In the genomic region with DNA sequence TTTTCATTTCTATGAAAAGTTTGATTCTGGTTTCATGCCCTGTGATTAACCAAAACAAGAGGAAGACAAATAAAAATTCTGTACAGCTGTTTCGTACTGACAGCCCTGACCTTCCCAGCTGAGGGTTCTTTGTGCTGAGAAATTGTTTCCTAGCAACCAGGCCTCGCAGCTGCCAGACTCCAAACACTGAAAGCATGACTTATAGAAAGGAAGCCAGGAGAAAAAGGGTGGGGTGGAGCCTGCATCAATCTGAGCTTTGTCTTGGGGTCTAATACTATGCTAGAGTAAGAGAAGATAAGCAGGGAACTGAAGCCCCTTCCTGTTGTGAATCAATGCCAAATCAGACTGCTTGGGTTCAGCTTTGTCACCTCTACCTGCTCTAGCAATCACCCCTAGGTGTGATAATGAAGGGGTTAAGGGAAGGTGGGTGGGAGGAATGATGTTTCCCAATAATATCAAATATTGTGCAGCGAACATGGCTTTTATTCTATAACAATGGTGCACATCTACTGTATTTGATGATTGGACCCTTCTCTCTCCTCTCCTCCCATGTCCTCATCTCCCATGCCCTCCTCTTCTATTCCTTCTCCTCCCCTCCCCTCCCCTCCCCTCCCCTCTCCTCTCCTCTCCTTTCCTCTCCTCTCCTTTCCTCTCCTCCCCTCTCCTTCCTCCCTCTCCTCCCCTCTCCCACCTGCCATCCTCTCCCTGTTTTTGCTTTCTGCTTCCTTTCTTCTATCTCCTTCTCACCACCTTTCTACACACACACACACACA, we compare ENCODE assay signal across 9 mouse cellular contexts. TPM values are rescaled to one million over a fixed set of nuclear protein-coding genes. Genes with fewer than 3 reads are reported as not detected.
A peak's percentile ranks its signal among the peaks of the same experiment; 100 is the strongest.
DNase-seq lines count a peak whose midpoint lies in the region; ATAC-seq and TF ChIP-seq lines count a peak whose summit lies in the region.
"Had no signal": no experiment of that assay in that cellular context is flagged by ENCODE, and none has a peak within 500 bp of the region (broad histone marks: within the 10 kb centered on the region; RNA-seq: fewer than 3 reads in every experiment).

No protein-coding gene starts in this region.

- DNase-seq in left cerebral cortex, adult 2 months (ENCODE audit: extremely low spot score in 1 of 2, low spot score in 2 of 2) = no peak
- DNase-seq in left cerebral cortex, postnatal 4 days = no peak
- peak; percentile 36 for DNase-seq in embryonic facial prominence, embryonic 10.5 days (ENCODE audit: low spot score)
- no peak for DNase-seq in adipocyte (ENCODE audit: low spot score)
- DNase-seq in urinary bladder, postnatal 25 days (ENCODE audit: low spot score) = no peak
- DNase-seq: spleen, adult 18-20 months had no signal

- no peaks in the 10 kb centered on the region for H3K9me3 ChIP-seq in embryonic facial prominence, embryonic 10.5 days
- no peaks in the 10 kb centered on the region for H3K9me3 ChIP-seq in hindbrain, embryonic 13.5 days
- H3K9me3 ChIP-seq in neural tube, embryonic 12.5 days = no peaks in the 10 kb centered on the region

- WGBS in embryonic facial prominence, embryonic 10.5 days = 47% methylated on average over 3 of the region's 3 CpGs
- WGBS in hindbrain, embryonic 13.5 days = 27% methylated on average over 3 of the region's 3 CpGs
- 44% methylated on average over 3 of the region's 3 CpGs for WGBS in neural tube, embryonic 12.5 days

- no peak for TF ChIP-seq CTCF in left cerebral cortex, adult 2 months (IDR thresholded peaks at IDR 0.05)

- peak overlapping the region; percentile 46; the same call in 1 of the 2 replicates for H3K9ac ChIP-seq in hindbrain, embryonic 13.5 days
- no peak overlapping the region for H3K9ac ChIP-seq in neural tube, embryonic 12.5 days

- H3K27me3 ChIP-seq in embryonic facial prominence, embryonic 10.5 days (replicated peaks; ENCODE audit: low read depth, poor library complexity, severe bottlenecking) = peaks cover 68% of the 10 kb centered on the region
- no peaks in the 10 kb centered on the region; the same call in 1 of the 2 replicates for H3K27me3 ChIP-seq in hindbrain, embryonic 13.5 days
- no peaks in the 10 kb centered on the region for H3K27me3 ChIP-seq in neural tube, embryonic 12.5 days (replicated peaks)

- H3K4me2 ChIP-seq in hindbrain, embryonic 13.5 days = peak overlapping the region; percentile 13; the same call in 1 of the 2 replicates
- no peak overlapping the region for H3K4me2 ChIP-seq in neural tube, embryonic 12.5 days (replicated peaks)

- no peak overlapping the region for H3K4me3 ChIP-seq in left cerebral cortex, adult 2 months
- H3K4me3 ChIP-seq in embryonic facial prominence, embryonic 10.5 days = no peak overlapping the region
- H3K4me3 ChIP-seq in hindbrain, embryonic 13.5 days = no peak overlapping the region
- no peak overlapping the region for H3K4me3 ChIP-seq in neural tube, embryonic 12.5 days

- no peaks in the 10 kb centered on the region for H3K36me3 ChIP-seq in embryonic facial prominence, embryonic 10.5 days (replicated peaks)
- no peaks in the 10 kb centered on the region; the same call in 1 of the 2 replicates for H3K36me3 ChIP-seq in hindbrain, embryonic 13.5 days
- no peaks in the 10 kb centered on the region for H3K36me3 ChIP-seq in neural tube, embryonic 12.5 days

- intact Hi-C loops in left cerebral cortex, adult 2 months (cut with DNase I) = no loop called here
- intact Hi-C loops in left cerebral cortex, postnatal 4 days (cut with DNase I) = no loop called here

- H3K27ac ChIP-seq in left cerebral cortex, adult 2 months = peak overlapping the region; percentile 32; the same call in 1 of the 2 replicates
- H3K27ac ChIP-seq in embryonic facial prominence, embryonic 10.5 days (replicated peaks) = no peak overlapping the region
- H3K27ac ChIP-seq in hindbrain, embryonic 13.5 days = peak overlapping the region; percentile 84
- no peak overlapping the region for H3K27ac ChIP-seq in neural tube, embryonic 12.5 days

- ATAC-seq in hindbrain, embryonic 13.5 days (ENCODE audit: low FRiP score) = peak; percentile 67
- ATAC-seq in neural tube, embryonic 12.5 days (ENCODE audit: low FRiP score, low read depth) = peak; percentile 84
- no peak for ATAC-seq in erythroblast, adult 5-6 weeks (replicated peaks; ENCODE audit: low FRiP score, poor library complexity, severe bottlenecking)

- peaks cover 12% of the 10 kb centered on the region; the same call in 1 of the 2 replicates for H3K4me1 ChIP-seq in embryonic facial prominence, embryonic 10.5 days
- peaks cover 21% of the 10 kb centered on the region for H3K4me1 ChIP-seq in hindbrain, embryonic 13.5 days (replicated peaks)
- H3K4me1 ChIP-seq in neural tube, embryonic 12.5 days = no peaks in the 10 kb centered on the region; the same call in 1 of the 2 replicates

RNA-seq across cellular contexts. Expression of a gene that starts 26.2 kb away (rescaled TPM):
- total RNA-seq in left cerebral cortex, adult 2 months (2021) = 10 to 100 TPM; 21.0 to 28.5 TPM
- 100 to 1,000 TPM; 675 to 739 TPM for total RNA-seq in left cerebral cortex, postnatal 4 days (2021)
- polyA plus RNA-seq in embryonic facial prominence, embryonic 10.5 days (2016; fragmentation: Nextera tagmentation; extraction: Ambion mirVana) = 14.1 and 17.1 TPM in 2 replicates
- polyA plus RNA-seq in hindbrain, embryonic 13.5 days (2015; fragmentation: Nextera tagmentation; extraction: Ambion mirVana) = 301 and 308 TPM in 2 replicates
- 230 and 246 TPM in 2 replicates for polyA plus RNA-seq in neural tube, embryonic 12.5 days (2016; fragmentation: Nextera tagmentation; extraction: Ambion mirVana)
- not detected in 2 replicates for total RNA-seq in erythroblast, adult 5-6 weeks (2015; ENCODE audit: low replicate concordance)
- total RNA-seq in erythroblast, adult 5-6 weeks (2017; ENCODE audit: low replicate concordance) = not detected in 2 replicates

Comparison
In these comparisons a context has a peak if more than half of its experiments do, and no peak if none do; other contexts are left out.
1. RNA of a gene that starts 26.2 kb away (total RNA-seq): 675 to 739 TPM in left cerebral cortex, postnatal 4 days; 21.0 to 28.5 TPM in left cerebral cortex, adult 2 months and not detected in erythroblast, adult 5-6 weeks; every median in the first group is over 10 times any median in the second.
2. H3K27ac ChIP-seq: peak in left cerebral cortex, adult 2 months (single experiment) and hindbrain, embryonic 13.5 days (single experiment); none in embryonic facial prominence, embryonic 10.5 days (single experiment) and neural tube, embryonic 12.5 days (single experiment).